Mouse (Mus musculus): ENCODE measurements around the gene Iqschfp. TPM values are rescaled to one million over a fixed set of nuclear protein-coding genes. Genes with fewer than 3 reads are reported as not detected.

Iqschfp gene
- polyA plus RNA-seq, 1 experiment = 1.1 TPM

- Histone ChIP-seq H3K27me3 (ENCODE audit: control insufficient read depth, insufficient read depth, low read length) (no peaks in the 10 kb centered on the region), H3K4me1 (ENCODE audit: control insufficient read depth, insufficient read depth, low read length) (no peaks in the 10 kb centered on the region), H3K4me3 (ENCODE audit: control insufficient read depth, low read depth, low read length) (no peak overlapping the region), H3K27ac (ENCODE audit: control insufficient read depth, insufficient read depth, low read depth, low read length) (no peak overlapping the region), H3K36me3 (ENCODE audit: control insufficient read depth, insufficient read depth, low read length) (no peaks in the 10 kb centered on the region)
- TF ChIP-seq POLR2A (IDR thresholded peaks at IDR 0.05; ENCODE audit: control insufficient read depth, low read depth, low read length) (no peak), CTCF (IDR thresholded peaks at IDR 0.05; ENCODE audit: control insufficient read depth, insufficient read depth, insufficient replicate concordance, low read depth, low read length) (no peak)
Measured at GRCm38 (mm10) chr3:68350624-68351023, 458.6 kb downstream of the Iqschfp start.

- no peaks in the 10 kb centered on the region for H3K4me1 ChIP-seq (ENCODE audit: control insufficient read depth, insufficient read depth, low read length)
- no peaks in the 10 kb centered on the region for H3K27me3 ChIP-seq (ENCODE audit: control insufficient read depth, insufficient read depth, low read length)
- H3K4me3 ChIP-seq (ENCODE audit: control insufficient read depth, low read depth, low read length) = no peak overlapping the region
- H3K36me3 ChIP-seq (ENCODE audit: control insufficient read depth, insufficient read depth, low read length) = no peaks in the 10 kb centered on the region
- no peak overlapping the region for H3K27ac ChIP-seq (ENCODE audit: control insufficient read depth, insufficient read depth, low read depth, low read length)
- TF ChIP-seq POLR2A (IDR thresholded peaks at IDR 0.05; ENCODE audit: control insufficient read depth, low read depth, low read length) (no peak), CTCF (IDR thresholded peaks at IDR 0.05; ENCODE audit: control insufficient read depth, insufficient read depth, insufficient replicate concordance, low read depth, low read length) (no peak)
Measured at GRCm38 (mm10) chr3:68351461-68351860, 459.4 kb downstream of the Iqschfp start.

- no peak for TF ChIP-seq POLR2A (IDR thresholded peaks at IDR 0.05; ENCODE audit: control insufficient read depth, low read depth, low read length)
- no peak for TF ChIP-seq CTCF (IDR thresholded peaks at IDR 0.05; ENCODE audit: control insufficient read depth, insufficient read depth, insufficient replicate concordance, low read depth, low read length)
- no peak overlapping the region for H3K27ac ChIP-seq (ENCODE audit: control insufficient read depth, insufficient read depth, low read depth, low read length)
- no peaks in the 10 kb centered on the region for H3K27me3 ChIP-seq (ENCODE audit: control insufficient read depth, insufficient read depth, low read length)
- no peak overlapping the region for H3K4me3 ChIP-seq (ENCODE audit: control insufficient read depth, low read depth, low read length)
- no peaks in the 10 kb centered on the region for H3K36me3 ChIP-seq (ENCODE audit: control insufficient read depth, insufficient read depth, low read length)
- no peaks in the 10 kb centered on the region for H3K4me1 ChIP-seq (ENCODE audit: control insufficient read depth, insufficient read depth, low read length)
Measured at GRCm38 (mm10) chr3:68352961-68353360, 460.9 kb downstream of the Iqschfp start.

- H3K4me3 ChIP-seq (ENCODE audit: control insufficient read depth, low read depth, low read length) = no peak overlapping the region
- H3K4me1 ChIP-seq (ENCODE audit: control insufficient read depth, insufficient read depth, low read length) = no peaks in the 10 kb centered on the region
- no peak for TF ChIP-seq CTCF (IDR thresholded peaks at IDR 0.05; ENCODE audit: control insufficient read depth, insufficient read depth, insufficient replicate concordance, low read depth, low read length)
- no peak for TF ChIP-seq POLR2A (IDR thresholded peaks at IDR 0.05; ENCODE audit: control insufficient read depth, low read depth, low read length)
- H3K27me3 ChIP-seq (ENCODE audit: control insufficient read depth, insufficient read depth, low read length) = no peaks in the 10 kb centered on the region
- no peak overlapping the region for H3K27ac ChIP-seq (ENCODE audit: control insufficient read depth, insufficient read depth, low read depth, low read length)
- no peaks in the 10 kb centered on the region for H3K36me3 ChIP-seq (ENCODE audit: control insufficient read depth, insufficient read depth, low read length)
Measured at GRCm38 (mm10) chr3:68353492-68353891, 461.5 kb downstream of the Iqschfp start.

- no peak overlapping the region for H3K4me3 ChIP-seq (ENCODE audit: control insufficient read depth, low read depth, low read length)
- no peak overlapping the region for H3K27ac ChIP-seq (ENCODE audit: control insufficient read depth, insufficient read depth, low read depth, low read length)
- no peaks in the 10 kb centered on the region for H3K4me1 ChIP-seq (ENCODE audit: control insufficient read depth, insufficient read depth, low read length)
- no peaks in the 10 kb centered on the region for H3K36me3 ChIP-seq (ENCODE audit: control insufficient read depth, insufficient read depth, low read length)
- TF ChIP-seq POLR2A (IDR thresholded peaks at IDR 0.05; ENCODE audit: control insufficient read depth, low read depth, low read length) (no peak), CTCF (IDR thresholded peaks at IDR 0.05; ENCODE audit: control insufficient read depth, insufficient read depth, insufficient replicate concordance, low read depth, low read length) (no peak)
- H3K27me3 ChIP-seq (ENCODE audit: control insufficient read depth, insufficient read depth, low read length) = no peaks in the 10 kb centered on the region
Measured at GRCm38 (mm10) chr3:68356516-68356915, 464.5 kb downstream of the Iqschfp start.

GRCm38 (mm10) chr3:68368029-68368428 lies 476.0 kb downstream of the Iqschfp start:
- Histone ChIP-seq H3K27me3 (ENCODE audit: control insufficient read depth, insufficient read depth, low read length) (no peaks in the 10 kb centered on the region), H3K27ac (ENCODE audit: control insufficient read depth, insufficient read depth, low read depth, low read length) (no peak overlapping the region), H3K36me3 (ENCODE audit: control insufficient read depth, insufficient read depth, low read length) (no peaks in the 10 kb centered on the region), H3K4me1 (ENCODE audit: control insufficient read depth, insufficient read depth, low read length) (no peaks in the 10 kb centered on the region), H3K4me3 (ENCODE audit: control insufficient read depth, low read depth, low read length) (no peak overlapping the region)
- TF ChIP-seq POLR2A (IDR thresholded peaks at IDR 0.05; ENCODE audit: control insufficient read depth, low read depth, low read length) (no peak), CTCF (IDR thresholded peaks at IDR 0.05; ENCODE audit: control insufficient read depth, insufficient read depth, insufficient replicate concordance, low read depth, low read length) (no peak)

- TF ChIP-seq CTCF (IDR thresholded peaks at IDR 0.05; ENCODE audit: control insufficient read depth, insufficient read depth, insufficient replicate concordance, low read depth, low read length) (no peak), POLR2A (IDR thresholded peaks at IDR 0.05; ENCODE audit: control insufficient read depth, low read depth, low read length) (no peak)
- Histone ChIP-seq H3K4me3 (ENCODE audit: control insufficient read depth, low read depth, low read length) (no peak overlapping the region), H3K27ac (ENCODE audit: control insufficient read depth, insufficient read depth, low read depth, low read length) (no peak overlapping the region), H3K27me3 (ENCODE audit: control insufficient read depth, insufficient read depth, low read length) (no peaks in the 10 kb centered on the region), H3K36me3 (ENCODE audit: control insufficient read depth, insufficient read depth, low read length) (no peaks in the 10 kb centered on the region), H3K4me1 (ENCODE audit: control insufficient read depth, insufficient read depth, low read length) (no peaks in the 10 kb centered on the region)
Measured at GRCm38 (mm10) chr3:68372925-68373324, 480.9 kb downstream of the Iqschfp start.

- H3K36me3 ChIP-seq (ENCODE audit: control insufficient read depth, insufficient read depth, low read length) = no peaks in the 10 kb centered on the region
- H3K4me1 ChIP-seq (ENCODE audit: control insufficient read depth, insufficient read depth, low read length) = no peaks in the 10 kb centered on the region
Measured at GRCm38 (mm10) chr3:68375100-68375508, 483.1 kb downstream of the Iqschfp start.

More at GRCm38 (mm10) chr3:68375100-68375508, 483.1 kb downstream of the Iqschfp start:
- Histone ChIP-seq H3K27me3 (ENCODE audit: control insufficient read depth, insufficient read depth, low read length) (no peaks in the 10 kb centered on the region), H3K4me3 (ENCODE audit: control insufficient read depth, low read depth, low read length) (no peak overlapping the region), H3K27ac (ENCODE audit: control insufficient read depth, insufficient read depth, low read depth, low read length) (no peak overlapping the region)
- TF ChIP-seq CTCF (IDR thresholded peaks at IDR 0.05; ENCODE audit: control insufficient read depth, insufficient read depth, insufficient replicate concordance, low read depth, low read length) (no peak), POLR2A (IDR thresholded peaks at IDR 0.05; ENCODE audit: control insufficient read depth, low read depth, low read length) (no peak)
